Mouse (Mus musculus) forebrain, embryonic 15.5 days (tissue): ENCODE data around the gene Prdm16. TPM values are rescaled to one million over a fixed set of nuclear protein-coding genes. Genes with fewer than 3 reads are reported as not detected.

Source experiments
- ATAC-seq: fragments of 200-750 bp; cut with Nextera tagmentation; replicated peaks from 2 replicates; pipeline ENCODE4 v1.8.0; 2017; ENCODE audit warnings: mild to moderate bottlenecking, moderate TSS enrichment, moderate library complexity
- H3K27ac ChIP-seq: fragments of 300-500 bp; sonication (generic); replicated peaks from 2 replicates; pipeline ENCODE4 v1.5.1; 2015; ENCODE audit warnings: mild to moderate bottlenecking, inconsistent platforms
- H3K27me3 ChIP-seq: fragments of 300-500 bp; sonication (generic); 2 replicates; pipeline ENCODE4 v1.6.1; 2015; ENCODE audit warnings: inconsistent platforms
- H3K36me3 ChIP-seq: fragments of 300-500 bp; sonication (generic); 2 replicates; pipeline ENCODE4 v1.6.1; 2015; ENCODE audit warnings: mild to moderate bottlenecking, inconsistent platforms
- H3K4me1 ChIP-seq: fragments of 300-500 bp; sonication (generic); 2 replicates; pipeline ENCODE4 v1.6.1; 2015; ENCODE audit warnings: inconsistent platforms
- H3K4me2 ChIP-seq: fragments of 300-500 bp; sonication (generic); replicated peaks from 2 replicates; pipeline ENCODE4 v1.6.1; 2015; ENCODE audit warnings: mild to moderate bottlenecking, inconsistent platforms
- H3K4me3 ChIP-seq: fragments of 300-500 bp; sonication (generic); 2 replicates; pipeline ENCODE4 v1.5.1; 2015; ENCODE audit warnings: mild to moderate bottlenecking, inconsistent platforms
- H3K9ac ChIP-seq: fragments of 300-500 bp; sonication (generic); replicated peaks from 2 replicates; pipeline ENCODE4 v1.6.1; 2015; ENCODE audit warnings: mild to moderate bottlenecking, inconsistent platforms
- H3K9me3 ChIP-seq: fragments of 300-500 bp; sonication (generic); 2 replicates; pipeline ENCODE4 v1.6.1; 2016; ENCODE audit warnings: inconsistent platforms
- WGBS: fragments of 180-500 bp; shearing (Covaris S2); methylation state at CpG from one replicate; pipeline ENCODE4 v1.1.7; 2015; ENCODE audit warnings: mixed read lengths; 5-methylcytosine and 5-hydroxymethylcytosine counted together
- polyA plus RNA-seq: library from polyadenylated mRNA; unstranded; fragments of >200 nt; fragmentation: Nextera tagmentation; extraction: Ambion mirVana; gene quantifications from 2 replicates; pipeline ENCODE4 v1.2.1, GENCODE M21; 2015

Gene Prdm16
- polyA plus RNA-seq, 1 experiment from 2014 or later, result 33.5 TPM

DNA sequence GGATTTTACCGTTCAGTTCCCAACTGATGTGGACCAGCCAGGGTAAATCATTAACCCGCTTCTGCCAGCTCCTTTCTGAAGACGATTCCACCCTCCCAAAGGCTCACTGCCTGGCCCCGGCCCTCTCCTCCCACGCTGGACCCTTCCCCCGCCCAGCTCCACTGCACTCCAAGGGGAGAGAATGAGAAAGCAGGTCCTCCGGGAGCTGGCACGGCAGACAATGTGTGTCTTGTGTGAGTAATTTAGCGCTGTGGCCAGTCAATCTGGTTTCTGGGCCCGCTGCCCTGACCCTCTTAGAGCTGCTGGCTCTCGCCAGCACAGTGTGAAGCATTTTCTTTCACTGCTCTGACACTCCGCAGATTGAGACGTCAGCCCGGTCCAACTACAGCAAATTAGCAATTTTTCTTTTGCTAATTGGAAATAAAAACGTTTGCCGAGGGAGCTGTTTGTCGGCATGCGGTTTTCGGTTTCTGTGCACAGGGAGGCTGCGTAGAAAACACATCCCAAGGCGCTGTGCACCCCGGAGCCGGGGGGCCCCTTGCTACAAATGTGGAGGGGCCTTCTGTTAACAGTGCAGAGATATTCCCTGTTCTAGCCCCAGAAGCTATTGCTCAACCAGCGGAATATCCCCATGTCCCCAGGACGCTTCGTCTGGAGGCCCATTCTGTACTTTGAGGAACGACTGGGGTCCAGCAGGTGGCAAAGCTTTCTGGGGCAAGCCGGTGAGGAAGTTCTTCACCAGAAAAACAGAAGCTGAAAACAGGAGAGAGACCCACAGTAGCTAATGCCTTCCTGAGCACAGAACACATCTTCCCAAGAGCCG is 136.8 kb downstream of the Prdm16 start:
- WGBS, result 4% methylated on average over 29 of the region's 29 CpGs
- Histone ChIP-seq H3K4me3 (peak overlapping the region; percentile 9), H3K27me3 (no peaks in the 10 kb centered on the region; the same call in 1 of the 2 replicates), H3K4me2 (peak overlapping the region; percentile 39), H3K27ac (peak overlapping the region; percentile 93), H3K9ac (peak overlapping the region; percentile 22; the same call in 1 of the 2 replicates), H3K4me1 (peaks cover 85% of the 10 kb centered on the region), H3K9me3 (no peaks in the 10 kb centered on the region), H3K36me3 (no peaks in the 10 kb centered on the region)
- ATAC-seq, result peak; percentile 89

GRCm38 (mm10) chr4:154497423-154498175 is 139.1 kb downstream of the Prdm16 start:
- WGBS, result 65% methylated on average over 4 of the region's 4 CpGs
- peak overlapping the region; percentile 46; the same call in 1 of the 2 replicates for H3K27ac ChIP-seq
- no peaks in the 10 kb centered on the region; the same call in 1 of the 2 replicates for H3K27me3 ChIP-seq

GRCm38 (mm10) chr4:154496991-154497390 is 139.7 kb downstream of the Prdm16 start:
- H3K4me2 ChIP-seq, result no peak overlapping the region
- H3K9me3 ChIP-seq, result no peaks in the 10 kb centered on the region
- no peaks in the 10 kb centered on the region for H3K36me3 ChIP-seq
- no peak overlapping the region for H3K4me3 ChIP-seq
- 17% methylated on average over 7 of the region's 7 CpGs for WGBS
- H3K27me3 ChIP-seq, result no peaks in the 10 kb centered on the region; the same call in 1 of the 2 replicates
- peak; percentile 53; the same call in 1 of the 2 replicates for ATAC-seq
- peaks cover 77% of the 10 kb centered on the region for H3K4me1 ChIP-seq
- no peak overlapping the region for H3K9ac ChIP-seq
- H3K27ac ChIP-seq, result 0 out of 2 replicates have a peak overlapping the region, but pooled peaks have one; percentile 46

More at GRCm38 (mm10) chr4:154497423-154498175, 139.1 kb downstream of the Prdm16 start:
- ATAC-seq, result no peak
- H3K9me3 ChIP-seq, result no peaks in the 10 kb centered on the region
- no peak overlapping the region for H3K4me2 ChIP-seq
- no peak overlapping the region for H3K4me3 ChIP-seq
- H3K4me1 ChIP-seq, result peaks cover 77% of the 10 kb centered on the region
- no peak overlapping the region for H3K9ac ChIP-seq
- H3K36me3 ChIP-seq, result no peaks in the 10 kb centered on the region

- H3K9ac ChIP-seq, result no peak overlapping the region
- peaks cover 75% of the 10 kb centered on the region for H3K4me1 ChIP-seq
- ATAC-seq, result no peak
- H3K4me2 ChIP-seq, result no peak overlapping the region
- no peaks in the 10 kb centered on the region for H3K9me3 ChIP-seq
- H3K36me3 ChIP-seq, result no peaks in the 10 kb centered on the region
- H3K27ac ChIP-seq, result no peak overlapping the region
- no peak overlapping the region for H3K4me3 ChIP-seq
- 88% methylated on average over 5 of the region's 5 CpGs for WGBS
- H3K27me3 ChIP-seq, result no peaks in the 10 kb centered on the region; the same call in 1 of the 2 replicates
Measured at GRCm38 (mm10) chr4:154496522-154496921, 140.2 kb downstream of the Prdm16 start.

GRCm38 (mm10) chr4:154493996-154494395 is 142.7 kb downstream of the Prdm16 start:
- H3K4me3 ChIP-seq, result no peak overlapping the region
- no peaks in the 10 kb centered on the region for H3K36me3 ChIP-seq
- H3K9ac ChIP-seq, result no peak overlapping the region
- H3K27ac ChIP-seq, result no peak overlapping the region
- no peak for ATAC-seq
- H3K9me3 ChIP-seq, result no peaks in the 10 kb centered on the region
- WGBS, result 61% methylated on average over 4 of the region's 4 CpGs
- no peak overlapping the region for H3K4me2 ChIP-seq
- H3K4me1 ChIP-seq, result peaks cover 53% of the 10 kb centered on the region
- H3K27me3 ChIP-seq, result peaks cover 4% of the 10 kb centered on the region; the same call in 1 of the 2 replicates

- no peak overlapping the region for H3K9ac ChIP-seq
- H3K36me3 ChIP-seq, result no peaks in the 10 kb centered on the region
- H3K27me3 ChIP-seq, result peaks cover 7% of the 10 kb centered on the region; the same call in 1 of the 2 replicates
- H3K27ac ChIP-seq, result peak overlapping the region; percentile 12; the same call in 1 of the 2 replicates
- peak overlapping the region; percentile 14 for H3K4me2 ChIP-seq
- 6% methylated on average over 11 of the region's 11 CpGs for WGBS
- no peaks in the 10 kb centered on the region for H3K9me3 ChIP-seq
- H3K4me1 ChIP-seq, result peaks cover 49% of the 10 kb centered on the region
- no peak overlapping the region for H3K4me3 ChIP-seq
- ATAC-seq, result peak; percentile 44
Measured at GRCm38 (mm10) chr4:154492714-154493121, 144.0 kb downstream of the Prdm16 start.

GRCm38 (mm10) chr4:154492268-154492667 is 144.4 kb downstream of the Prdm16 start:
- ATAC-seq, result no peak
- Histone ChIP-seq H3K9me3 (no peaks in the 10 kb centered on the region), H3K9ac (no peak overlapping the region), H3K36me3 (no peaks in the 10 kb centered on the region), H3K4me2 (no peak overlapping the region), H3K27me3 (peaks cover 7% of the 10 kb centered on the region; the same call in 1 of the 2 replicates), H3K4me3 (no peak overlapping the region), H3K27ac (no peak overlapping the region), H3K4me1 (peaks cover 44% of the 10 kb centered on the region)
- 47% methylated on average over 7 of the region's 7 CpGs for WGBS

DNA sequence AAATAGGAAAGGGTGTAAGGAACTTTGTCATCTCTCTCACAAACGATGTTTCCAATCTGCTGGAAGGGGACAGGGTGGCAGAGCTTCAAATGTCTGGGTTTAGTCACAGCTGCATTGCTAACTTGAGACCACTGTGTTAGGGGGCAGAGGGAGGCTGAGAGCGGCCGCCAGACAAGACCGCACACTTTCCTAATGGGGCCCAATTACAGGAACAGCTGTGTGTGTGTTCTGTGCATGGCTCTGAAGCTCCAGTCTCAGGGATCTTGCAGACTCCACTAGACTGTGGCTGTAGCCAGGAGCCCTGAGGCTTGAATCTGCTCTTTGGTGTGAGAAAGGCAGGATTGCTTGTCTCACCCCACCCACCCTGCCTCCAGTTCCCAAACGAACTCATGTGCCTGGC is 148.6 kb downstream of the Prdm16 start:
- Histone ChIP-seq H3K4me2 (no peak overlapping the region), H3K27me3 (peaks cover 7% of the 10 kb centered on the region; the same call in 1 of the 2 replicates), H3K9me3 (no peaks in the 10 kb centered on the region), H3K9ac (no peak overlapping the region), H3K36me3 (no peaks in the 10 kb centered on the region), H3K4me3 (no peak overlapping the region), H3K4me1 (peaks cover 24% of the 10 kb centered on the region), H3K27ac (no peak overlapping the region)
- WGBS, result 14% methylated on average over 5 of the region's 5 CpGs
- peak; percentile 53; the same call in 1 of the 2 replicates for ATAC-seq

DNA sequence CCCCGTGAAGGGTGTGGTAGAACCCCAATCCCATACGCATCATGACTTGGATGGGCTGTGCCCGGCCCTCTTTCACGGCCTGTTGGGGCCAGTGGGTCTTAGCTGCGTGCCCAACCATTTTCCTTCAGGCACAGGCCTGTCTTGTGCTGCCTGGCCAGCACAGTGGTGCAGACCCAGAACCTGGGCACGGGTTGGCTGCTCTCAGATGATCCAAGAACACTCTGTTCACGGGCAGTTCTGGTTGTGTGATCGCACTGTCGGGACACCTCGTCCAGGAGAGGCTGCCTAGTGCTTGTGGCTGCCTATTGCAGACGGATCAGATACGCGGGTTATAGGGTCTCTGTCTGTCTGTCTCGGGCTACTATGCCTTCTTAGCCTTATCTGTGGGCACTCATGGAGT is 154.0 kb downstream of the Prdm16 start:
- ATAC-seq, result no peak
- no peaks in the 10 kb centered on the region for H3K27me3 ChIP-seq
- H3K9ac ChIP-seq, result no peak overlapping the region
- 0 out of 2 replicates have a peak, but pooled peaks cover 6% of the 10 kb centered on the region for H3K4me1 ChIP-seq
- 91% methylated on average over 14 of the region's 14 CpGs for WGBS
- H3K4me3 ChIP-seq, result no peak overlapping the region
- no peak overlapping the region for H3K4me2 ChIP-seq
- H3K27ac ChIP-seq, result no peak overlapping the region
- no peaks in the 10 kb centered on the region for H3K36me3 ChIP-seq
- no peaks in the 10 kb centered on the region for H3K9me3 ChIP-seq

- Histone ChIP-seq H3K4me2 (no peak overlapping the region), H3K4me1 (0 out of 2 replicates have a peak, but pooled peaks cover 6% of the 10 kb centered on the region), H3K27me3 (no peaks in the 10 kb centered on the region), H3K9ac (no peak overlapping the region), H3K9me3 (no peaks in the 10 kb centered on the region), H3K36me3 (no peaks in the 10 kb centered on the region), H3K4me3 (no peak overlapping the region), H3K27ac (no peak overlapping the region)
- ATAC-seq, result no peak
- WGBS, result 73% methylated on average over 14 of the region's 14 CpGs
Measured at GRCm38 (mm10) chr4:154481771-154482637, 154.7 kb downstream of the Prdm16 start.

DNA sequence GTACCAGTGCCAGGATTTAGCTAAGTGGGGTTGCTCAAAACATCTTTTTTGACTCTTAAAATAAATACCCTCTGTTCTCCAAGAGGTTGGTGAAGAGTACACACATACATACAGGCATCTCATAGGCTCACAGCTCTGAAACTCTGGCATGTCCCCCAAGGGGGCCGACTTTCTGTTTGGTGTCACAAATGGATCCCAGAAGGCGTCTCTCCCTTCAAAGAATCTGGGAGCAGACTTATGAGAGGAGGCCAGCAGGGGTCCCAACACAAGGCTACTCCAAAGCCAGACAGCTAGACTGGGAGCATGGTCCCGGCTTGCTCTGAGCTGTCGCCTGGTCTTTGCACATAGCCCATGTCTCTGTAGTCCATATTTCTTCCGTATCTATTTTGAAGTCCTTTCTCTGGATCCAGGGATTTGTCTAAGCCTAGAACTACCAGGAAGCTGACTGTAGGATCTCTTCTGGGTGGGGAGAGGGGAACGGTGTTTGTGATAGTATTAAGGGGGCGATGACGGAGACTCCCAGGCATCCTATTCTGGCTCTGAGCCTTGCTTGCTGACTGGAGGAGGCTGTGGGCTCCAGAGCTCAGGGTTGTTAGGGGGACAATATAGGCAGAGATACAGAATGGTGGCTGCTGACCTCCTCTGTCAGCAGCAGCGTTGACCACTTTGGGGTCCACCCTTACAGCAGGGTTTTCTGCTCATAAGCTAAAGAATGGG is 156.0 kb downstream of the Prdm16 start:
- ATAC-seq, result no peak
- WGBS, result 79% methylated on average over 9 of the region's 9 CpGs
- H3K27me3 ChIP-seq, result no peaks in the 10 kb centered on the region
- no peak overlapping the region for H3K9ac ChIP-seq
- H3K27ac ChIP-seq, result no peak overlapping the region
- H3K4me2 ChIP-seq, result no peak overlapping the region
- no peaks in the 10 kb centered on the region for H3K36me3 ChIP-seq
- no peaks in the 10 kb centered on the region for H3K9me3 ChIP-seq
- H3K4me3 ChIP-seq, result no peak overlapping the region
- H3K4me1 ChIP-seq, result 0 out of 2 replicates have a peak, but pooled peaks cover 6% of the 10 kb centered on the region
